Mouse (Mus musculus) heart, embryonic 16.5 days (tissue): ENCODE data around the gene Qprt. TPM values are rescaled to one million over a fixed set of nuclear protein-coding genes. Genes with fewer than 3 reads are reported as not detected.
"Not testable (repeated sequence)": the region's sequence is repeated elsewhere in the genome, so short reads cannot be mapped to it uniquely, and the experiment has no call there.

ENCODE experiments used
- ATAC-seq: fragments of 200-750 bp; cut with Nextera tagmentation; replicated peaks from 2 replicates; pipeline ENCODE4 v1.8.0; 2017; ENCODE audit warnings: moderate number of reproducible peaks; ENCODE audit not compliant: insufficient read depth, low FRiP score; ENCODE audit errors: extremely low read depth
- H3K27ac ChIP-seq: fragments of 300-500 bp; sonication (generic); 2 replicates; pipeline ENCODE4 v1.5.1; 2014; ENCODE audit warnings: mild to moderate bottlenecking, low read length, control low read depth, moderate library complexity
- H3K27me3 ChIP-seq: fragments of 300-500 bp; sonication (generic); 2 replicates; pipeline ENCODE4 v1.6.1; 2014; ENCODE audit warnings: low read length, mixed read lengths; ENCODE audit not compliant: control insufficient read depth, insufficient read depth
- H3K36me3 ChIP-seq: fragments of 300-500 bp; sonication (generic); 2 replicates; pipeline ENCODE4 v1.6.1; 2014; ENCODE audit not compliant: control insufficient read depth, insufficient read depth
- H3K4me1 ChIP-seq: fragments of 300-500 bp; sonication (generic); 2 replicates; pipeline ENCODE4 v1.6.1; 2014; ENCODE audit warnings: low read length, mixed read lengths; ENCODE audit not compliant: control insufficient read depth, insufficient read depth
- H3K4me2 ChIP-seq: fragments of 300-500 bp; sonication (generic); 2 replicates; pipeline ENCODE4 v1.6.1; 2014; ENCODE audit warnings: low read depth, mild to moderate bottlenecking, control low read depth, low read length
- H3K4me3 ChIP-seq: fragments of 300-500 bp; sonication (generic); 2 replicates; pipeline ENCODE4 v1.5.1; 2014; ENCODE audit warnings: mild to moderate bottlenecking, control low read depth, low read length
- H3K9ac ChIP-seq: fragments of 300-500 bp; sonication (generic); 2 replicates; pipeline ENCODE4 v1.6.1; 2014; ENCODE audit warnings: low read length, control low read depth
- H3K9me3 ChIP-seq: fragments of 300-500 bp; sonication (generic); replicated peaks from 2 replicates; pipeline ENCODE4 v1.6.1; 2016; ENCODE audit warnings: low read length; ENCODE audit not compliant: control insufficient read depth
- WGBS: fragments of 180-500 bp; shearing (Covaris S2); extraction: QIAGEN DNeasy Blood & Tissue Kit; methylation state at CpG from one replicate; pipeline ENCODE4 v1.1.7; 2014; 5-methylcytosine and 5-hydroxymethylcytosine counted together
- polyA plus RNA-seq: library from polyadenylated mRNA; unstranded; fragments of >200 nt; fragmentation: Nextera tagmentation; extraction: Ambion mirVana; gene quantifications from 2 replicates; pipeline ENCODE4 v1.2.1, GENCODE M21; 2015

Qprt gene
- polyA plus RNA-seq, 1 experiment from 2014 or later, result 2.1 TPM

DNA sequence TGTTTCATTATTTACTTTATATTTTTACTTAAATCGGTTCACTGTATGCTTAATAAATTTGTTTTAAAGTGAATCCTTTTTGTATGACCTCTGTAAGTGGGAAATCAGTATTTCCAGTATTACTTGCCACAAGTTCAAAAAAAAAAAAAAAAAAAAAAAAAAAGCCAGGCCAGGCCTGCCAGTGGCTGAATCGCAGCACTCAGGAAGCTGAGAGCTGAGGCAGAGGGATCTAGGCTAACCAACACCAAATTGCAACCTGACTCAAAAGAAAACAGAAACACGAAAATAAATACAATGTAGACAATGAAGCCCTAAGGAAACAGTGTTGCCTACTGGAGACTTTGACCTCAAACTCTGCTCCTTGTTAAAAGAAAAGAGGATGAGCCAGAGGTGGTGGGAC lies 28.1 kb downstream of the Qprt start:
- ATAC-seq, result no peak
- Histone ChIP-seq H3K27me3 (no peaks in the 10 kb centered on the region), H3K36me3 (no peaks in the 10 kb centered on the region), H3K9ac (no peak overlapping the region), H3K9me3 (no peaks in the 10 kb centered on the region), H3K4me3 (no peak overlapping the region), H3K4me1 (peaks cover 2% of the 10 kb centered on the region), H3K27ac (no peak overlapping the region), H3K4me2 (no peak overlapping the region)
- 70% methylated on average over 3 of the region's 3 CpGs for WGBS

GRCm38 (mm10) chr7:127091114-127091896 lies 30.7 kb downstream of the Qprt start, which contains the start of gene AI467606:
AI467606 (plus strand) TSS chr7:127091359.
- no peaks in the 10 kb centered on the region for H3K9me3 ChIP-seq
- peak within 1 kb of the TSS; percentile 45 for H3K9ac ChIP-seq
- no peaks in the 10 kb centered on the region for H3K27me3 ChIP-seq
- ATAC-seq, result peak; percentile 72
- H3K36me3 ChIP-seq, result no peaks in the 10 kb centered on the region
- peak within 1 kb of the TSS; percentile 47 for H3K4me2 ChIP-seq
- WGBS, result 59% methylated on average over 16 of the region's 16 CpGs
- H3K4me1 ChIP-seq, result peaks cover 6% of the 10 kb centered on the region
- H3K4me3 ChIP-seq, result peak within 1 kb of the TSS; percentile 36
- H3K27ac ChIP-seq, result peak within 1 kb of the TSS; percentile 63; the same call in 1 of the 2 replicates

DNA sequence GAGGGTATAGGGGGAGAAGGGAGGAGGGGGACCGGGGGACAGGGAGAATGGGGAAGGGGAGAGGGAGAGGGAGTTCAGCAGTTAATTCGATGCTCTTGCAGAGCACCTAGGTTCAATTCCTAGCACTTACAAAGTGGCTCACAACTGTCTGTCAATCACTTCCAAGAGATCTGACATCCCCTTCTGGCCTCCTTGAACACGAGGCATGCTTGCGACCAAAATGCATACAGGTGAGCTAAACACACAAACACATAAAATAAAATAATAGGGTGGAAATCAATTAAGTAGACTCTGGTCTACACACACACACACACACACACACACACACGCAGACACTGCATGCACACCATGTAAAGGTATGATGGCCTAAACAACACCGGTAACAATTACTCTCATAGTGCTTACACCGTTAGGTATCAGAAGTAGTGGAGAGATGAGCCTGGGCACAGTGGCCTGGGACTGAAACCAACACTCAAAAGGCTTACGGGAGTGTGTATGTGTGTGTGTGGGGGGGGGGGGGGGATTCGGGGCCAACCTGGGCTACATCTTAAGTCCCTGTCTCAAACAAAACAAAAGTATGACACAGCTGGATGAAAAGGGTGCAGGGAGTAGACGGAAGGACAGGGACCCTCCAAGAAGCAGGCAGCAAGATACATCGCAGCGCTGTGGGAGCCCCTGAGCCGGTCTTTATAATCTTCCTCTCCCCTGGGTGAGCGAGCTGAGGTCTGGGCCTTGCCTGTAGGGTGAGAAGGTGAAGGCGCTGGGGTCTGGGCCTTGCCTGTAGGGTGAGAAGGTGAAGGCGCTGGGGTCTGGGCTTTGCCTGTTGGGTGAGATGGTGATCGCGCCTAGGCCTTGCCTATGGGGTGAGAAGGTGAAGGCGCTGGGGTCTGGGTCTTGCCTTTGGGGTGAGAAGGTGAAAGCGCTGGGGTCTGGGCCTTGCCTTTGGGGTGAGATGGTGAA lies 31.6 kb downstream of the Qprt start:
- peak overlapping the region; percentile 43; the same call in 1 of the 2 replicates for H3K9ac ChIP-seq
- no peaks in the 10 kb centered on the region for H3K36me3 ChIP-seq
- peaks cover 6% of the 10 kb centered on the region for H3K4me1 ChIP-seq
- H3K27me3 ChIP-seq, result no peaks in the 10 kb centered on the region
- peak overlapping the region; percentile 23; the same call in 1 of the 2 replicates for H3K4me2 ChIP-seq
- whole genome bisulfite sequencing, result 79% methylated on average over 20 of the region's 20 CpGs
- ATAC-seq, result no peak
- peak overlapping the region; percentile 63; the same call in 1 of the 2 replicates for H3K27ac ChIP-seq
- H3K4me3 ChIP-seq, result peak overlapping the region; percentile 24
- H3K9me3 ChIP-seq, result no peaks in the 10 kb centered on the region

DNA sequence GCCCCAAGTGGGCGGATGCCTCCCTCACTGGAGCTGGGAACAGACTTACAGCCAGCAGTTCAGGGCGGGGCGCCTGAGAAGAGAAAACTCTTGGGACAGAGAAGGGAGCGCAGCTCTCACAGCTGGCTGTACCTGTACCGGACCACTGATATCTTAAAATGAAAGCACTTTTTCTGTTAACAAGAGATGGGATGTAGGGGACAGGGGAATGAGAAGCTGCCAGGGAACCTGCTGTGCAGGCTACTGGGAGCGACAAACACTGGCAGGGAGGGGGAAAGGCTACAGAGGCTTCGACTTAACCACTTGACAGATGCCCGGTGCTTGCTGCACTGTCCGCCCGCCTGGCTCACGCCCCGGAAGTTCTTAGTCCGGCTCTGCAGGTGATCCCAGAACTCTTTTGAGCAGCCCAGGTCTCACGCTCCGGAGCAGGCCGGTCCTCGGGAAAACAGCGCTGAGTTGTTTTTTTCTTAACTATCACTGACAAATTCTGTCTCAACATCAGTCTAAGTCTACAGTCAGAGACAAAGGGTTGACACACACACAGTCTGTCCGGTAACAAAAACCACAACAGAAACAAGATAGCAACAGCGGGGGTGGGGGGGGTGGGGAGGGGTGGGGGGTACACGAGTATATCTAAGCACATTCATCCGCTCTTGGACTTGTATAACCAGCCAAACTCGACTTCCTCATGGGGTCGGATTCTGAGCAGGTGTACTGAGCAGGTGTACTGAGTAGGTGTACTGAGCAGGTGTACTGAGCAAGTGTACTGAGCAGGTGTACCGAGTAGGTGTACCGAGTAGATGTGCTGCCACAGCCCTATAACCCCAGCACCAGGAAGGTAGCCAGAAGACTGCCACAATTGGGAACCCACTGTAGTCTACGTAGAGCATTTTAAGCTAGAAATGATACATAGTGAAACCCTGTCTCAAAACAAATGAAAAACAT lies 32.9 kb downstream of the Qprt start:
- Histone ChIP-seq H3K9ac (peak overlapping the region; percentile 65), H3K27me3 (no peaks in the 10 kb centered on the region), H3K27ac (peak overlapping the region; percentile 63), H3K9me3 (no peaks in the 10 kb centered on the region), H3K4me3 (peak overlapping the region; percentile 33), H3K4me2 (peak overlapping the region; percentile 71), H3K36me3 (no peaks in the 10 kb centered on the region), H3K4me1 (peaks cover 6% of the 10 kb centered on the region)
- WGBS, result 17% methylated on average over 27 of the region's 27 CpGs
- ATAC-seq, result no peak

DNA sequence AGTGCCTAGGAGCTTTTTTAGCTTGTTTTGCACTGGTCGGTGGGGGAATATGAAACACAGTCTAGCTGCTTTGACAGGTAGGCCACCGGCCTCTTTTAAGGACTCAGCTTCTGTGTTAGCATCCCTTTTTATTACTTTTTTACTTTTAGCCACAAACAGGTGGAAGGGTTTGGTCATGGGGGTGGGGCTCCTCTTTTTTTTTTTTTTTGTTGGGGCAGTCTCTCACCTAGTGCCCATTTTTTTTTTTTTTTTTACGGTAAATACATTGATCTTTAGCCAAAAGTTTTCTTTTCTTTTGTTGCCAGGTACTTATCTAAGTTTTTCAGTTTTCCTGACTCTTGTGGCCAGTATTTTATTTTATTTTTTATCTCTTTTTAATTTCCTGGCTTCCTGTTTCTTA lies 33.9 kb downstream of the Qprt start:
- H3K4me1 ChIP-seq, result peaks cover 6% of the 10 kb centered on the region
- no peak overlapping the region for H3K4me2 ChIP-seq
- H3K27me3 ChIP-seq, result no peaks in the 10 kb centered on the region
- H3K36me3 ChIP-seq, result no peaks in the 10 kb centered on the region
- no peak overlapping the region for H3K27ac ChIP-seq
- no peak for ATAC-seq
- WGBS, result 78% methylated on average over 3 of the region's 3 CpGs
- no peaks in the 10 kb centered on the region for H3K9me3 ChIP-seq
- H3K4me3 ChIP-seq, result no peak overlapping the region
- H3K9ac ChIP-seq, result no peak overlapping the region

DNA sequence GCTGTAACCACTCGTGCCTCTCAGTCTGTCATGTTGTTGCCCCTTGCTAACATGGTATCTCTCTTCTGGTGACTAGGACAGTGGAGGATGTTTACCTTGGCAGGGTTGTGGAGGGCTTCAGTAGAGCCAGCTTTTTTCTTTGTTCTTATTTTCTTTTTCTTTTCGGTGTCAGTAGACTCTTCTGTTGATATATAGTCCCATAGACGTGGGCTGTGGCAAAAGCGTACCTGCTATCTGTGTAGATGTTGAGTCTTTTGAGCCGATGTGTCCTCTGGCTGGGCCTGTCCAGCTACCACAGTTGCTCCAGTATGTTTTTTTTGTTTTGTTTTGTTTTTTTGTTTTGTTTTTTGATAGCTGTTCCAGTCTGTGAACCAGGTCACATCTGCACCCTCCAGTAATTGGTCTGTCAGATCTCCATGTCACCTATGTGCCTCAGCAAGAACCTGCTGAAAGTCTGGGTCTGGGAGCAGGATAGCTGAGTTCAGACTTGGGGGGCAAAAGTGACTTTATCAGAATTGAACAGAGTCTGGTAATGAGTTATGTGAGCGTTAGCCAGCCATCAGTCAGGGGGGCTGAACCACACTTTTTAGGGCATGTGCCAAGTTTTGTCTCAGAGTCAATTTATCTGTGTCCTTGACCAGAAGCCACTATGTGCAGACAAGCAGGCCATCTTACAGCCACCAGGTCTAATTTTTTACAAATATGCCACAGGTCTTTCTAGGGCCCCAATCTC lies 34.6 kb downstream of the Qprt start, which contains the start of gene Zg16:
Gene Zg16, minus strand, starts transcription at position 51 of the 733 bp plus-strand sequence.
- not testable (repeated sequence) for ATAC-seq, H3K27ac ChIP-seq, H3K4me3 ChIP-seq, H3K9ac ChIP-seq, H3K9me3 ChIP-seq, H3K4me1 ChIP-seq, H3K36me3 ChIP-seq, H3K27me3 ChIP-seq, H3K4me2 ChIP-seq
- 65% methylated on average over 6 of the region's 6 CpGs for WGBS

GRCm38 (mm10) chr7:127085751-127086150 lies 36.3 kb downstream of the Qprt start:
- not testable (repeated sequence) for H3K4me3 ChIP-seq, H3K9ac ChIP-seq, H3K4me1 ChIP-seq, H3K9me3 ChIP-seq, H3K27me3 ChIP-seq, H3K4me2 ChIP-seq, H3K36me3 ChIP-seq, H3K27ac ChIP-seq, ATAC-seq
- 33% methylated on average over 6 of the region's 6 CpGs for WGBS

DNA sequence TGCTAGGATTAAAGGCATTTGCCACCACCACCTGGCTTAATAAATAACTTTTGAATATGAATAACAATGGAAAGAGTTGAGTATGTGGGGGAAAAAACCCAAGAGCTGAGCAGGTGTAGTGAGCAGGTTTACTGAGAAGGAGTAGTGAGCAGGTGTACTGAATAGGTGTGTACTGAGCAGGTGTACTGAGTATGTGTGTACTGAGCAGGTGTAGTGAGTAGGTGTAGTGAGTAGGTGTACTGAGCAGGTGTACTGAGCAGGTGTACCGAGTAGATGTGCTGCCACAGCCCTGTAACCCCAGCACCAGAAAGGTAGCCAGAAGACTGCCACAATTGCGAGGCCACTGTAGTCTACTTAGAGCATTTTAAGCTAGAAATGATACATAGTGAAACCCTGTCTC lies 37.2 kb downstream of the Qprt start:
- Histone ChIP-seq H3K27me3 (no peaks in the 10 kb centered on the region), H3K4me3 (no peak overlapping the region), H3K4me1 (peaks cover 6% of the 10 kb centered on the region), H3K27ac (no peak overlapping the region), H3K9ac (no peak overlapping the region), H3K36me3 (no peaks in the 10 kb centered on the region), H3K4me2 (no peak overlapping the region), H3K9me3 (no peaks in the 10 kb centered on the region)
- no peak for ATAC-seq
- WGBS, result 87% methylated on average over 2 of the region's 2 CpGs
